Mouse (Mus musculus): ENCODE measurements at regions not wholly inside any gene's neighbourhood (a gene's known extent, or its start where the extent isn't known, plus 50 kb on each side); places are given as distances from the start of the nearest gene placed in this dataset.
A peak's percentile ranks its signal among the peaks of the same experiment; 100 is the strongest.

DNA sequence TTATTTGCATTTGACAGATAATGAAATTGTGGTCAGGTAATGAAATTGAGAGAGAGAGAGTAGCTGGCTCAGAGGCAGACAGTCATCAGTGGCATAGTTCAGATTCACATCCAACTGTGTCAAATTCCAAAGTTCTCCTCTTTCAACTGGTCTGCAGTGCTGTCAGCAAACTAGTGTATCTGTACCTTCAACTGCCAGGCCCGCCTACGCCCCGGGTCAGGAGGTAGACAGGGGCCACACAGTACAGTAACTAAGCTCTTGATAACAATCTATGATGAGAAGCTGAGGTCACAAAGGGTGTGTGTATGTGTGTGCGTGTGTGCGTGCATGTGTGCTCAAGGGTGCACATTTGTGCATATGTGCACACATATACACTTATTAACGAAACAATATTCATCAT is 236.1 kb upstream of the Klf4 start:
- intact Hi-C loops (cut with DNase I): no loop called here
- no peak for DNase-seq

DNA sequence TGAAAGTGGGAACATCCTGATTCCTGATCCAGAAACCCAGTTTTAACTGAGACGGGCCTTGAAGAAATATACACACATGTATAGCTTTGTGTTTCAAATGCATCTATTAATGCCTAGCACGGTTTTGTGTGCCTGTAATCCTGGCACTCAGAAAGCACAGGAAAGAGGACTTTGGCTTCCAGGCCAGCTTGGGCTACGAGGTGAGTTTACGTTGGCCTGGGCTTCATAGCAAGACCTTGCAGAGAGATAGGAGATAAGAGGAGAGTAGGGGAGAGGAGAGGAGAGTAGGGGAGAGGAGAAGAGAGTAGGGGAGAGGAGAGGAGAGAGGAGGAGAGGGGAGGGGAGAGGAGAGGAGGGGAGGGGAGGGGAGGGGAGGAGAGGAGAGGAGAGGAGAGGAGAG is 234.9 kb upstream of the Klf4 start:
- DNase-seq: no peak
- intact Hi-C loops (cut with DNase I): no loop called here

DNA sequence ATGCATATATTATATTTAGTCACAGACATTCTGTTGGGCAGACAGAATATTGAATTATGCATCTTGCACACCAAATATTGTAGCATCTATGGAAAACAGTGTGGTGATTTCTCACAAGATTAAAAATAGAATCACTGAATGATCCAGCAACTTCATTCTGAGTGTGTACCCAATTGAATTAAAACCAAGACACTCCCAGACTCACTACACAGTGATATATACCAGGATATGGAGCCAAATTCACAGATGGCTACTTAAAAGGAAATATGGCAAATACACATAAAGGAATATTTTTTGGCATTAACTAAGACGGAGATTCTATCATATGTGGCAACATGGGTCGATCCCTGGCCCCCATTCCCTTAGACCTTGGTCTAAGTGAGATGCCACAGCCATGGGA is 233.5 kb upstream of the Klf4 start:
- no peak for DNase-seq
- intact Hi-C loops (cut with DNase I): no loop called here

- no peak for DNase-seq
- intact Hi-C loops (cut with DNase I): no loop called here
Measured at GRCm38 (mm10) chr4:55763112-55763511, 230.8 kb upstream of the Klf4 start.

- DNase-seq: no peak
- intact Hi-C loops (cut with DNase I): no loop called here
Measured at GRCm38 (mm10) chr4:55762389-55762788, 230.1 kb upstream of the Klf4 start.

- peak; percentile 9 for DNase-seq
- intact Hi-C loops (cut with DNase I): no loop called here
Measured at GRCm38 (mm10) chr4:55757148-55757927, 225.1 kb upstream of the Klf4 start.

DNA sequence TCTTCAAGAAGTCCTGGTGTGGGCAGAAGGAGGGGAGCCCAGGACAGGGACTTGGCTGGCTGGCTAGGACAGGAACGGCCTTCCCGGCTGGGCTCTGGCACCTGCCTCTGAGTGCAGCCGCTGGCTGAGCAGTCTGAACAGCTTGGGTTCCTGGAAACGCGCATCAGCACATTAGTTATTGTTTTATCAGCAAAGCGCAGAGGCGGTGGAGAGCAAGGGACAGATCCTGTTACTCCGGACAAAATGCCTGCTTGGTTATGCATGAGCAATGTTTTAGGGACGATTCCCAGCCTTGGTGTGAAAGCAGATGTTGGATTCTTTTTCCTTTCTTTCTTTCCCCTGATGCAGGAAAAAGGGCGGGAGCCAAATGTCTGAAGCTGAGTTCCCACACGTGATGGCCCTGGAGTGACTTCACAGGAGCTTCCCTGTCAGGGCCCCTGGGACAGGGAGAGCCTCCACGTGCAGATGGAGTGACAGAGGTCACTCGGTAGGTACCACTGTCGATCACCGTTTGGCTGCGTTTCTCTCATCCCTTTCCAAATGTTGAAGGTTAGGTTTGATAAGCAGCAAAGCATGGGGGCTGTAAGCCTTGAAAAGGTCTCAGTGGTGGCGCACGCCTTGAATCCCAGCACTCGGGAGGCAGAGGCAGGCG is 217.8 kb upstream of the Klf4 start:
- DNase-seq: peak; percentile 61
- intact Hi-C loops (cut with DNase I): no loop called here

- intact Hi-C loops (cut with DNase I): no loop called here
- no peak for DNase-seq
Measured at GRCm38 (mm10) chr4:55741355-55741754, 209.1 kb upstream of the Klf4 start.

DNA sequence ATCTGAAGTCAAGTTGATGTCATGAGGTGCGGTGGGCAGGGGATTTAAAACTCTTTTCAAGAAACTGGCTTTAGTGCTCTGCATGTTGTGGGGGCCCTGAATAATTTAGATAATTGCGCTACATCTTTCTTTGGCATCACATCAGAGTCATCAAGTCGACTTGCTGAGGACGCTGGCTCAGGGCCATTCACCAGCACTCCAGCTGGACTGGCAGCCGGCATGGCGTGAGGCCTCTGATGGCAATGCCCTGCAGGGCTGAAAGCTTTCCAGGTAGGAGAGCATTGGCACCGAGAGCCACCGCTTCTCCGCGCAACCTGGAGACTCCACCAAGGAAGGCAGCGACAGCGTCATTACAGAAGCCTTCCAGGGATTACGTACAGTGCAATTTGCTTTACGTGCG is 207.8 kb upstream of the Klf4 start:
- peak; percentile 88 for DNase-seq
- intact Hi-C loops (cut with DNase I): no loop called here

GRCm38 (mm10) chr4:55738714-55739113 is 206.4 kb upstream of the Klf4 start:
- DNase-seq: no peak
- intact Hi-C loops (cut with DNase I): no loop called here

- intact Hi-C loops (cut with DNase I): no loop called here
- DNase-seq: no peak
Measured at GRCm38 (mm10) chr4:55735453-55735852, 203.2 kb upstream of the Klf4 start.

DNA sequence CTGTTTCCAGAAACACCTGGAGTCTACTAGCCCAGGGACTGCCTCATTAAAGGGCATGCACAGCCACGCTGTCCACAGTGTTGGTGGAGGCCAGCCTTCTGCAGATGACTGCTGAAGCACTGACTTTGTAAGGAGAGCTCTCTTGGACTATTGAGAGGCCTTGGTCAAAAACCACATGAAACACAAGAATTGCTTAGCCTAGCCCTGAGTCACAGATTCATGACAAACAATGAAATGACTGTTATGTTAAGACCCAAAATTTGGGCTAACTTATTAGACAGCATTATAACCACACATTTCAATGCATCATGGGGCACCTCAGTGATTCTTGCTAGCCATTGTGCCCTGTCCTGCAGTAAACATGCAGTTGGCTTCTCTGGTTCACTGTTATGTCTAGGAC is 202.1 kb upstream of the Klf4 start:
- intact Hi-C loops (cut with DNase I): no loop called here
- no peak for DNase-seq

DNA sequence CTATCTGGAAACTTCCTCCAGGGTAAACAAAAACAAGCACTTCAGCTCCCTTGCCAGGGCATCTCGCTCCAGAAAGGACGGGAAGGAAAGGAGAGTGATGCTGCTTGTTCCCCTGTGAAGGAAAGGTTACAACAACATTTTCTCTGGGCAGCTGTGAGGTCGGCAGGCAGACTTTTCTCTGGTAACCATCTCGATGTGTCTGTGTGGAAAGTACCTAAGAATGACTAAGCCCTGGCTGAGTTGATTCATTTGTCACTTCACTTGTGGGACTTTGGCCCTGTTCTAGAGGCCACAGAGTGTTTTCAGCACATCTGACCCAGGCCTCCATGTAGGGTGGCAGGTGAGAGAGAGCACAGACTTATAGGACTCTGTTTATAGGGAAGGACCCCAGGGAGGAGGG is 201.0 kb upstream of the Klf4 start:
- no peak for DNase-seq
- intact Hi-C loops (cut with DNase I): no loop called here

DNA sequence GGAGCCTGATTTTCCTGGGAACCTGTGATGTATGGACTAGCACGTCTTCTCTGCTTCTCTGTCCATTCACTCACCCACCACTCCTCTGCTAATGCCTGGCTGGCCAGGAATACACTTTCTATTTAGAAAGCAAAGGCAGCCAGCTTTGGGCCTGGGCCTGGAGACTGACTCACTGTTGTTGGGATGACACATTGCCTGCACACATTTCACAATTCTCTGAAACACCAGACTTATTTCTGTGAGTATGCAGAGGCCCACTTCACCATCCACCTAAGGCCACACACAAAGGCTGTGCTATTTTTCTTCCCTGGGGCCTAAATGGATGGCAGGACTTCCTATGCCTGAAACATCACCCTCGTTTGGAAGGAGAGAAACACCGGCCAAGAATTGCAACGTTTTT is 199.7 kb upstream of the Klf4 start:
- intact Hi-C loops (cut with DNase I): no loop called here

GRCm38 (mm10) chr4:55730266-55730665 is 198.0 kb upstream of the Klf4 start:
- intact Hi-C loops (cut with DNase I): no loop called here
- DNase-seq: no peak

More for the DNA sequence above, 199.7 kb upstream of the Klf4 start:
- no peak for DNase-seq

DNA sequence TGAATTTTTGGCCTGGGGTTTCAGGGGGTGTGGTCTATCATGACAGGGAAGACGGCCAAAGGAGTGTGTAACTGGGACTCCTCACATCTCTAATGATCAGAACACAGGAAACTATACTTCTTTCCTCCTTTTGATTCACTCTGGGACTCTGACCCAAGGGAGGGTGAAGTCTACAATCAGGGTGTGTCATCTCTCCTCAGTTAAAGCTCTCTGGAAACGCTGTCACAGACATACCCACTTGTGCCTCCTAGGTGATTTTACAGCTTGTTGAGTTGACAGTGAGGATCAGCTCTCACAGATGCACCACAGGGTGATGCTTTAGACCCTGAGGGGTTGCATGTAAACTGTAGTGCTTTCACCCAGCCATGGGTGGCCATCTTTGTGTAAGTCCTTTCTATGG is 194.9 kb upstream of the Klf4 start:
- no peak for DNase-seq
- intact Hi-C loops (cut with DNase I): no loop called here

- intact Hi-C loops (cut with DNase I): no loop called here
- no peak for DNase-seq
Measured at GRCm38 (mm10) chr4:55726081-55726480, 193.8 kb upstream of the Klf4 start.

DNA sequence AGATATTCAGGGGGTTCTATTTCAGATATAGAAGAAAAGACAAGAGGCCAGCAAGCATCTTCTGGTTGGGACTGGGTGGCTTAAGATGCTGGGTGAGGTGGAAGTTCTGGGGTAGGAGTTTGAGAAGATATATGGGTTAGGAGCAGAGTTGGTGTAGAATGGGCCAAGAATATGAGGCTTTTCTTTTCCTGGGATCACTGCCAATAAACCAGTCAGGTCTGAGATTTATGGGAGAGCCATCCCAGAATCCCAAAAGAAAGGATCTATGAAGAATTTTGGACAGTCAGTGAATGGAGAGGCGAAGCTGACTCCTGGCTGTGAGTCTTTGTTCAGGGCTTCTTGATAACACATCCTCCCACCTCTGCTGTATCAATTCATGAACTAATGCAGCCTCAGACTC is 192.0 kb upstream of the Klf4 start:
- intact Hi-C loops (cut with DNase I): no loop called here
- no peak for DNase-seq

DNA sequence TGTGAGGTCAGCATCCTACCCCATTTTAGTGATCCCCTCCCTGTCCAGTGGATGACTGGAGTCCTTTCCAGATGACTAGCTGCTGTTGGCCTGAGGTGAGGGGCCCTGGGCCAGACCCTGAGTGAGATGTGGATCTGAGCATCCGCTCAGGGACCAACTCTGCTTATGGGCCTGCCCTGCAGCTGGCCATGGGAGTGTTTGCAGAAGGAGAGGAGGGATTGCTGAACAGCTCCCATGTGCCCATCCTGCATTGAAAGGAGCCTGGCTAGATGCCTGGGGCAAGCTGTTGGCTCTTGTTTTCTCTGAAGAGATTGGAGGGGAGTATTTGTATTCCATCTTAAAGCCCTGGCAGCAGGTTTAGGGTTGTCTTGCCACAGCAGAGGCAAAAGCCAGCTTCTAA is 190.9 kb upstream of the Klf4 start:
- intact Hi-C loops (cut with DNase I): no loop called here
- DNase-seq: peak; percentile 75

GRCm38 (mm10) chr4:55722388-55722787 is 190.1 kb upstream of the Klf4 start:
- no peak for DNase-seq
- intact Hi-C loops (cut with DNase I): no loop called here

- intact Hi-C loops (cut with DNase I): no loop called here
- DNase-seq: peak; percentile 34
Measured at GRCm38 (mm10) chr4:55721834-55722233, 189.6 kb upstream of the Klf4 start.

DNA sequence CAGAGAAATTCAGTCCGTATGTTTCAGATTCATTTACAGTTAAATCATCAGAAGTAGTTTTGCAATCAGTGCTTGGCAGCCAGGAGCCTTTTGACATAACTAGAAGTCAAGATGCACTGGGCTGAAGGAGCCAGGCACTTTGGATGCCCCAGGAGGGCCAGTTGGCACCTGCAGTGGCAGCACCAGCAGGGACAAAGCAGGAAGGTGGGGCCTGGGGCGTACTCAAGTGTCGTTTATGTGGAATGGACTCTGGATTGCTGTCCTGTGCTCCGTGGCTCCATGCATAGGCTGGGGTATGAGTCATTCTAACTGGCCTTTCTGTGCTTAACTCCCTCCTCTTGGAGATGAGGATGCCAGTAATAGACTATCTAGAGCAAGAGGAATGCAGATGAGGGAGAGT is 186.2 kb upstream of the Klf4 start:
- intact Hi-C loops (cut with DNase I): no loop called here
- DNase-seq: peak; percentile 17

Data from left cerebral cortex, postnatal 4 days (tissue).